Mouse (Mus musculus) heart, postnatal 14 days (tissue): ENCODE data around the gene Ces1b. TPM values are rescaled to one million over a fixed set of nuclear protein-coding genes. Genes with fewer than 3 reads are reported as not detected.

Source experiments
- DNase-seq, 2 experiments: peaks; one replicate each; pipeline ENCODE4 v3.0.0; 2021 to 2022
- intact Hi-C: fragments of 180-260 bp; cut with DNase I; formaldehyde crosslinking; loops from one replicate; pipeline ENCODE4 v1.15.1; 2025
- long read RNA-seq, 2 experiments: library from polyadenylated mRNA; stranded (forward); transcript quantifications; one replicate each; pipeline ENCODE4 v2.0.0; 2021
- total RNA-seq, 2 experiments: library from RNA; stranded (reverse); gene quantifications; 2 replicates each; pipeline ENCODE4 v1.2.3; 2021

Gene Ces1b
- not detected for total RNA-seq
- long read RNA-seq, experiment 1 = 0 reads
- long read RNA-seq, experiment 2 = 0 reads

DNA sequence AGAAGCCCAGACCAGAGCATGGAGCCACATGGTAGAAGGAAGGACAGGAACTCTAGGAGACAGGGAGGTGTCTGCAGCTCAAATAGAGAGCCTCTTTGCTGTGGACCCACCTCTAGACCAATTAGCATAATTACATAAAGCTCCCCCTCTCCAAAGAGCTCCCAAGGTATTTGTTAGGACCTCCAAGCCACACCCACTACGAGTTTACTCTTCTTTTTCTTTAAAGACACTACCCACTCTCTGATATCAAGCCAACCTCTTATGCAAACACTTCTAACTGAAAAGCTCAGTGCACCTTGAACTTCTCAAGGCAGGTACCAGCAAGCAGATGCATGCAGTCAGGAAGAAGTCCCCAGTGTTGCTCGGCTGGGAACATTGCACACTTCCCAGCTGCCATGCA is at the start of gene Ces1b:
Gene Ces1b (minus strand): TSS at position 131 of the 400 bp plus-strand sequence.
- intact Hi-C loops = no loop called here
- no peak for DNase-seq

DNA sequence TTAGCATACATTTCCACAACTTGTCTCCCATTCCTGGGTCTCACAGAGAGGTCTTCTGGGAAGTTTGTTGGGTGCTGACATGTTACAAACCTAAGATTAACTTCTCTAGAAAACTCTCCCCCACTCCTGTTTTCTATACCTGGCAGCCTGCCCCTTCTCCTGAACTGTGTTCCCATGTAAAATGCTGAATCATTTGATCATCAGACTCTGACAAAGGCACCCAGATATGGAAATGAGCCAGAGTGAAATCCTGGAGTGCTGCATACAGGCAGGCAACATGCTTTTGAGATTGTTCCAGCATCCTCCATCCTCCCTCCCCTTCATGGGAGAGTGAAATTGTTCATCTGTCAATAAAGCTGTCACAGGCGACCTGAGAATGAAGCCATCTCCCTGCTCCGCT is 46.7 kb upstream of the Ces1b start:
- peak in 1 of 2 experiments; percentile 7 for DNase-seq
- intact Hi-C loops = loop anchor here (1.0 kb wide), 1 partner anchor 25 kb away; no protein-coding TSS in a partner anchor

DNA sequence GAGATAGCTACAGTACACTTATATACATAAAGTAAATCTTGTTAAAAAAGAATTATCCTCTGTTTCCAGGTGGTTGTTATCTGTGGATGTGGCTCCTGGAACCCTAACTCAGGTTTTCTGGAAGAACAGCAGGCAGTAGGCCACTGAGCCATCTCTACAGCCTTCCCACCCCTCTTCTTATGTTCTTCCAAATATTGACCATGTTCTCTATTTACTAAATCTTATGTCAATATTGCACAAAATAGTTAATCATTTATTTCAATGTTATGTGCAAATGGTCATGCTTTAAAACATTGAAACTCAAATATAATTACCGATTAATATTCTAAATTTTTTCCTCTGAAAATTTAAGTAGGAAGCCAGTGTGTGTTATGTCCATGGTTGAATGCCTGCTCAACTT is 42.2 kb upstream of the Ces1b start:
- intact Hi-C loops = no loop called here
- DNase-seq = no peak

DNA sequence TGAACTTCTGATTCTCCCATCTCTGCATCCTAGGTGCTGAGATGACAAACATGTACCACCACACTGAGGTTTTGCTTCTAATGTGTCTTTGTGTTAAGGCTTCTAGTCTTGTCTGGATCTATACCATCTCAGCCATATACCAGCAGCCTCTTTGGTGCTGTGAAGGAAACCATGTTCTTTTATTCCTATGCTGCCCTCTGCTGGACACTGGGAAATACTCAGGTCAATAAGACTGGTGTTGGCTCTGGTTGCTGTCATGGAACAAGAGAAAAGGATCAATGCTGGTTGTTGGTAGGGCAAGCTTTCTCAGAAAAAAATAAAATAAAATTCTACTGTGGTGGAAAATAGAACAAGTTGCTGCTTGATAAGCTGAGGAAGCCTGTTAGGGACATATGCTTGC is 15.6 kb upstream of the Ces1b start:
- DNase-seq = peak; percentile 20 to 50

DNA sequence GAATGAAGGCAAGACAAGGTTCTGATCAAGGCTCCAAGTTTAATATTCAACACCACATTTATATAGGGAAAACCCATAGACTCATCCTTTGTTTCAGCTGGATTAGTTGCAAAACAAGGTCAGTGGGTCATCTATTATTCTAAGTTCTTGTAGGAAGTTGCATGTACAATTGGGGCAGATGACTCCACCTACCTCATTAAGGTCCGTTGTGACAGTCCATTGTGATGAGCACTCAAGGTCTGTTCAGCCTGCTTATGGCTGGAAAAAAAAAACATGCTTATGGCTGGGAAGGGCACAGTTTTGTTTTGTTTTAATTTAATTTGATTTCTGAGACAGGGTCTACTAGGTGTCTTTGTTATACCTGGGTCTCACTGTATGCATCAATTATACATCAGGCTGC is 11.5 kb upstream of the Ces1b start:
- DNase-seq = no peak
- intact Hi-C loops = no loop called here

More for the DNA sequence above, 15.6 kb upstream of the Ces1b start:
- intact Hi-C loops = loop anchor here (2.0 kb wide), 2 partner anchors 37 to 85 kb away; no protein-coding TSS in a partner anchor

DNA sequence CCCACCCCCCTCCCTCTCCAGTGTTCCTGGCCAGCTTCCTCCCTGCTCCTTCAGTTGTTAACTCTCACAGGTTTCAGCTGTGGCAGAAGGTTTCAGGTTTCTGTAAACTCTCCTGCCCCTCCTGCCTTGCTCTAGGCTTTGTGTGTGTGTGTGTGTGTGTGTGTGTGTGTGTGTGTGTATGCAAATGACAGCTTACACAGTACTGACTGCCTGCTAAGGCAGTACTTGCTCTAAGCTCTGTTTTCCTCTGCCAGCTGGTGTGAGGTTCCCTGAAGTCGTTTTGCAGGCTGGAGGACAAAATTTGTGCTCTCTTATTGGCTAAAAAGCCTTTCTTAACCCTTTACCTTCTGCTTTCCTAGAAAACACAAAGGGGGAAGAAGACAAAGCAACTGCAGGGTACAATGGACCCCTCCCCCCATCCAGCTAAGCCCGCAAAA is 8.9 kb upstream of the Ces1b start:
- DNase-seq = no peak
- intact Hi-C loops = no loop called here

DNA sequence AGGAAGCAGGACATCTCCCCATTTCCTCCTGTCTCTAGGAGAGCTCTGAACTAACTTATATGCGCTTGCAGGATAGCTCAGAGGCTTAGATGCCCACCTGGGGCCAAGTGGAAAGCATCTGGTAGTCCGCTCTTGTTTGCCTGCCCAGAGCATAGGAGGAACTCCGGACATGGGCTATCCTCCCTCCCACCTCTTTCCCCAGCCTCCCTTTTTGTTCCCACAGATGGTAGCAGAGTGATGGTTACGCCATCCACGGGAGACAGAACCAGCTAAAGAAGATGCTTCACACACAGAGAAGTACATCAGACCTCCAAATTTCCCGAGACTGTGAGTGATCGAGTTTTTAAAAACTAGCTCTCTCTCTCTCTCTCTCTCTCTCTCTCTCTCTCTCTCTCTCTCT is 8.4 kb upstream of the Ces1b start:
- intact Hi-C loops = no loop called here

DNA sequence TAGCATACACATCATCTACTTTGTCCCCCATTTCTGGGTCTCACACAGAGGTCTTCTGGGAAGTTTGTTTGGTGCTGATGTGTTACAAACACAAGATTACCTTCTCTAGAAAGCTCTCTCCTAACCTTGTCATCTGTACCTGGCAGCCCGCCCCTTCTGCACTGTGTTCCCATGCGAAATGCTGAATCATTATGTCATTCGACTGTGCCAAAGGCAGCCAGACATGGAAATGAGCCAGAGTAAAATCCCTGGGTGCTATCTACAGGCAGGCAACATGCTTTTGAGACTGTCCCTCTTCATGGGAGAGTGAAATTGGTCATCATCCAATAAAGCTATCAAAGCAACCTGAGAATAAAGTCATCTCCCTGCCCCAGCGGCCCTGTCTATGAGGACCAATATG is 4.6 kb downstream of the Ces1b start:
- intact Hi-C loops = no loop called here

More for the DNA sequence above, 8.4 kb upstream of the Ces1b start:
- DNase-seq = no peak

DNA sequence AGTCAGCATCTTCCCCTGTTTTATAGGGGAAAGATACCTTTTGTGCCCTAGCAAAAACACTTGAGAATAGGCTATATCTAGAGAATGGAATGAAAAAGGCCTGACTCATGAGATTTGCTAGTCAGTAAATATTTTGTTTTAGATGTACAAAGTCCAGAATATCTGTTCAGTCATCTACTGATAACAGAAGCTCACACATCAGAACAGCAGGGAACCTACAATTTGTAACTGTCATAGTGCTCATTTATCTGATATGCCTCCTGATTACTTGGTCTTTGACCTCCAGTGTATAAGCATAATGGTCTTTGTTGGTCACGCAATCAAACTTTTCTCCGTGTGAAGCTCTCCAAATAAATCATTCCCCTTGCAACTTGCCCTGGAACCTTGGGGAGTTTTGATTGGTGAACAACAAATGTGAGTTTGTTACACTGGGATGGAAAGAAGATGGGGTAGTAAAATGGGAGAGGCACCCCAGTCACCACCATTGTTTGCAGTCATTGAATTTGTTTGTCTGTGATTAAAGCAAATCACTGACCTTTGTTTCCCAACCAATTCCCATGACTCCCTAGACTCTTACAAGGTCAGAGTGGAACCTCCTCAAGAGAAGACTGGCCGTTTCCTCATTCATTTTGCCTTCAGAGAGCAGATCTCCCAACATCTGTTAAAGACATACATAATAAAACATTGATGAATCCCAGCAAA is 16.2 kb downstream of the Ces1b start:
- intact Hi-C loops = no loop called here
- no peak for DNase-seq

More for the DNA sequence above, 4.6 kb downstream of the Ces1b start:
- DNase-seq = peak; percentile 16 to 20

DNA sequence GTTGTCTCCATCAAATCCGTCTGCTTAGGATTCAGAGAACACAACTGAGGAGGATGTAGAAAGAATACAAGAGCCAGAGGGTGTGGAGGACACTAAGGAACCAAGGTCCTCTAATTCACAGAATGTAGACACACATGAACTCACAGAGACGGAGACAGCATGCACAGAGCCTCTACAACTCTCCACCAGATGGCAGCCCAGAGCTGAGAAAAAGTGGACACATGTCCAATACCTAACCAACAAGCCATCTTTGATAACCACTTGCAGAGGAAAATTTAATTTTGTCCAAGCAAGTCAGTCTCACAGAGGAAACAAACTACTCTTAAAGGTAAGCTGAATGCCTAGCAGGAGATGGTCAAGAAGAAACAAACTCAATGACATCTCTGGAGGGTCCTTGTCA is 20.6 kb downstream of the Ces1b start:
- peak; percentile 62 to 77 for DNase-seq
- intact Hi-C loops = loop anchor here (2.0 to 5.0 kb wide), 4 partner anchors 36 to 372 kb away; no protein-coding TSS in a partner anchor

DNA sequence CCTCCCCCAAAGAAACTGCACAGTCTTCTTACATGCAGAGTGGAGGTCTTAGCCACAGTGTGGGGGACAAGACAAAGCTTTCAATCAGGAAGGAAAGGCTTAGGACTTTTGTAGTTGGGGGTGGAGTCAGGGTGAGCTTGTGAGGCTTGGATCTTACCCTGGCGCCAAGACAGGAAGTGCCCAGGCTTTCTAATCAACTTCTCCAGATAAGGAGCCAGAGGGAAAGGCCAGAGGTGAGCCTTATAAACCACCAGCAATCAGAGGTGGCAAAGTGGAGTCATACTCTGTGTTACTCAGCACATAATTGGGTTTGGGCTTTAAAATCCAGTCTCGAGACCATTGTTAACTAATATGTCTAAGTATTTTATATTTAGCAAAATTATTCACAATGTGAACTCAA is 24.6 kb downstream of the Ces1b start:
- no peak for DNase-seq
- intact Hi-C loops = loop anchor here (5.0 kb wide), 1 partner anchor 87 kb away; no protein-coding TSS in a partner anchor

DNA sequence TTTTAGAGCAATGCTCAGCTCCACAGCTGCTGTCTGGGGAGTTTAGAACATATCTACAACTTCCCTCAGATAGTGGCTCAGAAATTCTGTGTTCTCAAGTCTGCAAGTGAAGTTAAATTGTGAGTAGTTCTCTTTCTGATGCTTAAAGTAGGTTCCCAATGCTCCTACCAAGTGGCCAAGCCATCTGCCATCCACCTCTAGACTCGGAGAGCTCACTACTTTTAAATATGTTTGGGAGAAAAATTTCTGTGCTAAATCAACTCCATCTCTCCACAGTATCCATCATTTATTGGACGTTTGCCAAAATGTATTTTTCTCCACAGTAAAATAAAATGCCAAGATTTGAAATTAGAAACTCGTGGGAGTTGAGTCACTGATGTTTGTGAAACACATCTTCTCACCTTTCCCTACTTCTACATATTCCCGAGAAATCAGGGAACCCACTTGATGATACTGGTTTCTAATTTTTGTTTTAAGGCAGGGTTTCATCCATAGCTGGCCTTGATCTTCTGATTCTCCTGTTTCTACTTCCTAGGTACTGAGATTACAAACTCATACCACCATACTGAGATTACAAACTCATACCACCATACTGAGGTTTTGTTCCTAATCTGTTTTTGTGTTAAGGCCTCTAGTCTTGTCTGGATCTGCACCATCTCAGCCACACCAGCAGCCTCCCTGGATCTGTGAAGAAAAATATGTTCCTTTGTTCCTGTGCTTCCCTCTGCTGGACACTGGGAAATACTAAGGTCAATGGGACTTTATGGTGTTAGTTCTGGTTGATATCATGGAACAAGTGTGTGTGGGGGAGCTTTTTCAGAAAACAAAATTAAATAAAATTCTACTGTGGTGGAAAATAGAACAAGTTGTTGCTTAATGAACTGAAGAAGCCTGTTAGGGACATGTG is 31.1 kb downstream of the Ces1b start:
- peak in 1 of 2 experiments; percentile 15 for DNase-seq
- intact Hi-C loops = no loop called here

DNA sequence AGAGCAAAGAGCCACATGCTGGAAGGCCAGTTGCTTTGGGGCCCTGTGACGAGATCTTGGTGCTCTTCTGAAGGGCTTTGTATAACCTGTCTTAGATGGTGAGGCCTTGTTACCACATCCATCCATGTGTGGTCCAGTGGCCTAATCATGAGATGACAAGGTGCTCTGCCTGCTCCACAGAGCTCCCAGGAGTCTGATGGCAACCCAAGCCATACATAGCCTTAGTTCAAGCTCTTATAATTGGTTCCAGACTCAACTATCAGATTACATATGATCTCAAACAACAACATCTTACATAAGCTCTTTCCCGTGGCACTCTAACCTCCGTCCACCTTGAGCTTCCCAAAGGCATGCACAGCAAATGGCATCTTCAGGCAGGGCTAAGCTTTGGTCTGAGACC is 31.7 kb downstream of the Ces1b start, which contains the start of gene Ces1a:
Gene Ces1a (minus strand): TSS at position 101 of the 400 bp plus-strand sequence.
- no peak for DNase-seq
- intact Hi-C loops = no loop called here

DNA sequence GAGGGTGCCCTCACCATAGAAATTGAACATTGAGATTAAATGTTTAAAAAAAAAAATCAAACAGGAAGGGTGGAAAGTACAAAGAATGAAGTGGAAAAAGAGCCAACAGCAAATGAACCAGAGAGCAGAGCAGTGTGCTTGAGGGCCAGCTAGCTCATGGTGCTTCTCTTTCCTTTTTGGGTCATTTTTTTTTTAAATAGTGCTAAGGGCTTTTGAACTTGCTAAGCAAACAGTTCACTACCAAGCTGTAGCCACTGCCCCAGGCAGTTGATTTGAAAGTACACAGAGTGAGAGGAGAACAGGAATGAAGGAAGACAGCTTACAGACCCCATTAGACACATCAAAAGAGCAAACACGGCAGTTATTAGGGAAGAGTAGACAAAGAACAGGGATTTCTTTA is 36.7 kb downstream of the Ces1b start:
- intact Hi-C loops = no loop called here
- DNase-seq = no peak

DNA sequence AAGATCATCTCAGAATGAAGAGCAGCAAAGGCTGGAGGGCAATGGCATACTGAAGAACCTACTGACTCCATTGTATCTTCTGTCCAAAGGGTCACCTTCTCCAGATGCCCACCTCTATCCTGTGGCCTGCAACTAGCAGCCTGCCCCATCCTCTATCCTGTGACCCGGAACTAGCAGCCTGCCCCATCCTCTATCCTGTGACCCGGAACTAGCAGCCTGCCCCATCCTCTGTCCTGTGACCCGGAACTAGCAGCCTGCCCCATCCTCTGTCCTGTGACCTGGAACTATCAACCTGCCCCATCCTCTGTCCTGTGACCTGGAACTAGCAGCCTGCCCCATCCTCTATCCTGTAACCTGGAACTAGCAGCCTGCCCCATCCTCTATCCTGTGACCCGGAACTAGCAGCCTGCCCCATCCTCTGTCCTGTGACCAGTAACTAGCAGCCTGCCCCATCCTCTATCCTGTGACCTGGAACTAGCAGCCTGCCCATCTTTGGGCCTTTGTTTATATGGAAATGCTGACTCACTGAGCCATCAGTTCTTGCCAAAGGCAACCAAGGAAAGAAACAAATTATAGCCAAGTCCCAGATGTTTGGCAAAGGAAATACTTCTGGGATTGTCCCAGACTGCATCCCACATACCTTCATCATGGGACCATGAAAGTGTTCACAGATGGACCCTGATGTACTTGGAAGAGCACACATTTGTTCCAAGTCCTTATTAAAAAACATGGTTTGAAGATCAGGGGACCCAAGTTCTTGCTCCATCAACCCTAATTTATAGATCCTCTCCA is 38.8 kb downstream of the Ces1b start:
- intact Hi-C loops = loop anchor here (2.0 kb wide), 1 partner anchor 24 kb away; no protein-coding TSS in a partner anchor
- peak; percentile 3 to 12 for DNase-seq

DNA sequence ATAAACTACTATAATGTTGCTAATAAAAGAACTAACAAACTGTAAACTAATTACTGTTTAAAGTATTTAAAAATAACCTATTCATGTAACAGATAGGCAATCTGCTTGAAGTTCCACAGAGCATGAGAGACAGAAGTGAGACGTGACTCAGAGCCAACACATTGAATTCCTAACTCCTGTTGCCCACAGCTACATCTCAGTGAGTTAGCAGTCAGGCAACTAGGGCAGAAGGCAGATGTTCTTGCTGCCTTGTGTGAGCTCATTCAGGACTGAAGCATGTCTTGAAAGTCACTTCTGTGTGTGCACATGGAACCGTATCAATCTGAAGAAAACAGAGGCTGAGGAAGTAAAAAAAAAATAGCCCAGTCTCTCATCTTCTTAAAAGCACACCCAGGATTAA is 39.6 kb downstream of the Ces1b start:
- intact Hi-C loops = loop anchor here (2.0 kb wide), 1 partner anchor 23 kb away; no protein-coding TSS in a partner anchor
- no peak for DNase-seq

DNA sequence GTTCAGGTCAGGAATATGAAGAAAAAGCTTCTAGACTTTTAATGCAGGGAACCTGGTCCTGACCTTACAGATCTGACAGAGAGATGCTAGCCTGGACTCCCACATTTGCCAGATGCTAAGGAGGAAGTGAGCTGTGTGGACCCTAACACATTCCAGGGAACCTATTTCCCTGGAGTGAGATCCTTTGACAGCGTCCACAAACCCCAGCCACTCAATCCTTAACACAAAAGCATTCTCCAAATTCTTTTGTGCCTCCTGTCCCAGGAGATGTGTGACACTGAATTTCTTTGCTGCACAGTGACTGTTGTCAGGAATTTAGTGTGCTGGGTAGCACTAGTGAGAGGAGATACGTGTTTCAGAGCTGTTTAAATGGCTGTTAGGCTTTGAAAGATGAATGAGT is 41.0 kb downstream of the Ces1b start:
- DNase-seq = no peak
- intact Hi-C loops = no loop called here

DNA sequence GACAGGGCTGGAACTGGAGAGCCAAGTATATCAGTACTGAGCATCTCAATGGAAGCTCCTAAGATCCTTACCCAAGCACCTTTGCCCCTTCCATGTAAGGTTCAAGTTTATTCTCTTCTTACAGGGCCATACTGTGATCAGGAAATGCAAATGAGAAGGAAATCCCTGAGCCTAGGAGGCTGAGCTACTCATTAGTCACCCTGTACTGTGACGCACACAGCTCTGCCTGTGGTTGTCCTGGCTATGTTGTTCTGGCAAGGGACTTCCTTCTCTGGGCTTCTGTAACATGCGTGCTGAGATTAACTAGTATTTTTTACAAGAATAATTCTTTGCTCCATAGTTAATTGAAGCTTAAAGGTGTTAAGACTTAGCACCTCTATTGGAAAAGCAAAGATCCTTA is 49.2 kb downstream of the Ces1b start:
- intact Hi-C loops = no loop called here
- no peak for DNase-seq

DNA sequence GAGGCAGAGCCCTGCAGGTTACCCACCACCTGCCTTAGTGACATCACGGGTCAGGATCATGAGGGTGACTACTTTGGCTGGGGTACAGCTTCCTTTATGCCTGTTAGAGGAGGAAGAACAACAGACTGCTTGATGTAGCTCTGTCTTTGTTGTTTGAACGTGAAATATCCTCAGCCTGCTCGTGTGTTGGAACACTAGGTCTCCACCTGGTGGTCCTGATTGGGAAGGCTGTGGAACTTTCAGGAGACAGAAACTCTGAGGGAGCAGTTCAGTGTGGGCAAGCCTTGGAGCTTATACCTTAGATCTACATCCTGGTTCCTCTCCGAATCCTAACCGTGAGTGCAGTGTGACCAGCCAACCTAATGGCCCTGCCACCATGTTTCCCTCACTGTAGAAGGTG is 58.1 kb downstream of the Ces1b start:
- DNase-seq = no peak
- intact Hi-C loops = no loop called here

DNA sequence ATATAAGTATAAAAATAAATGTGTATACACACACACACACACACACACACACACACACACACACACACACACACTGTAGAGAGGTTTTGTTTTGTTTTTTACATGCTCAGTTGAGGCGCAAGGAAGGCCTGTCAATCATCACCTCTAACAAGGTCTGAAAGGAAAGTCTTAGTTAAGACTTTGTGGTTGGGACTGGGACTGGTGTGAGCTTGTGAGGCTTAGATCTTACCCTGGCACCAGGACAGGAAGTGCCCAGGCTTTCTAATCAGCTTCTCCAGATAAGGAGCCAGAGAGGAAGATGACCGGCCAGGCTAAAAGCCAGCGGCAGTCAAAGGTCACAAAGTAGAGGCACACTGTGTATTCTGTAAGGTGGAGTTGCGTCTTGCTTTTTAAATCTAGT is 65.5 kb downstream of the Ces1b start:
- DNase-seq = no peak

More for the DNA sequence above, 65.5 kb downstream of the Ces1b start:
- intact Hi-C loops = loop anchor here (5.0 kb wide), 1 partner anchor 483 kb away; no protein-coding TSS in a partner anchor
